Mouse (Mus musculus): ENCODE data around the gene Vps39. TPM values are rescaled to one million over a fixed set of nuclear protein-coding genes. Genes with fewer than 3 reads are reported as not detected.

Gene Vps39
- polyA plus RNA-seq, 1 experiment from 2014 or later: 58.1 TPM

Other genes starting within 250 kb of the Vps39 start
- gene Ehd4, start 198.5 kb downstream of the Vps39 start, polyA plus RNA-seq (2014; fragmentation: Nextera tagmentation; extraction: Ambion mirVana): 7.9 and 11.8 TPM in 2 replicates
- gene Pla2g4e, start 107.8 kb downstream of the Vps39 start, polyA plus RNA-seq (2014; fragmentation: Nextera tagmentation; extraction: Ambion mirVana): 1.1 and 1.7 TPM in 2 replicates
- gene Pla2g4d, start 63.9 kb downstream of the Vps39 start, polyA plus RNA-seq (2014; fragmentation: Nextera tagmentation; extraction: Ambion mirVana): not detected in 2 replicates
- gene Pla2g4f, start 39.0 kb downstream of the Vps39 start, polyA plus RNA-seq (2014; fragmentation: Nextera tagmentation; extraction: Ambion mirVana): not detected in 2 replicates
- 6.3 and 9.4 TPM in 2 replicates for gene Ganc, start 50.8 kb upstream of the Vps39 start, polyA plus RNA-seq (2014; fragmentation: Nextera tagmentation; extraction: Ambion mirVana)
- gene Tmem87a, start 51.0 kb upstream of the Vps39 start, polyA plus RNA-seq (2014; fragmentation: Nextera tagmentation; extraction: Ambion mirVana): 7.9 and 11.8 TPM in 2 replicates
- 0.37 and 0.60 TPM in 2 replicates for gene Capn3, start 102.9 kb upstream of the Vps39 start, polyA plus RNA-seq (2014; fragmentation: Nextera tagmentation; extraction: Ambion mirVana)
- gene Zfp106, start 210.7 kb upstream of the Vps39 start, polyA plus RNA-seq (2014; fragmentation: Nextera tagmentation; extraction: Ambion mirVana): 42.1 and 50.2 TPM in 2 replicates
- 13.0 and 15.8 TPM in 2 replicates for gene Snap23, start 214.5 kb upstream of the Vps39 start, polyA plus RNA-seq (2014; fragmentation: Nextera tagmentation; extraction: Ambion mirVana)